ENCODE assay signal across 8 mouse cellular contexts in the genomic region with DNA sequence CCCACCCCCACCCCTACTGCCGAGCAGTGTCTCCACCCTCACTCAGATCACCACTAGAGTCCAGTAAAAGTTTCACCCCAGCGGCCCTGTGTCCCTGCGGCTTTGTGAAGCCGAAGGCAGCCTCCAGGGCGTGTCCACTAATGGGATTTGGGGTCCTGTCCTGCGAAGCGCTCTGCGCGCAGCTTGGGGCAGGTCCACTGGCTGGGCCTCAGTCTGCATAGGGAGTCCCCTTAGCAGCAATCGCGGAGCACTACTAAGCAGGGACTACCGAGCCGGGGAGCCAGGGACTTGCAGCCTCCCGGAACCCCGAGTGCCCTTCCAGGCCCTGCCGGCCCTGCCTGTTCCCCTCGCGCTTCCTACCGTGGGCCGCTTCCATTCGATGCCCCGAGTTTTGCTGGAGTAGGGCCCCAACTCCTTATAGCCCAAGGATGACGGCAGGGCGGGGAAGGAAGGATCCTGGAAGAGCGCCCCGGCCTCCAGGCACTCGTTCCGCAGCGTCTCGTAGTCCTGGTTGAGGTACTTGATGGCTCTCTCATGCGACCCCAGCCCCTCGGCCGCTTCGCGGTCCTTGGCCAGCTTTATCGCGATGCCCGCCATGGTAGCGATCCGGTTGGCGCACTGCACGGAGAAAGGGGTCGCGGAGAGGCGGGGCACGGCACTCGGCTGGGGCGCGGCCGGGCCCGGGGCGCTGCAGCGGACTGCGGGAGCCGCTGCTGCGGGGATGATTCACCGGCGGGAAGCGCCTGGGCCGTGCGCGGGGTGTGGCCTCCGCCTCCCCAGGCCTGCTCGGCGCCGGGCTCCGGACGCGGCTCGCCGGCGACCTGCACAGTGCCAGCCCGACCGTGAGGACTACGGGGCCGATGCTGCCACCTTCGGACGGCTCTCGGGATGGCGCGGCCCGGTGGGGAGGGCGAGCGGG. TPM values are rescaled to one million over a fixed set of nuclear protein-coding genes. Genes with fewer than 3 reads are reported as not detected.
DNase-seq lines count a peak whose midpoint lies in the region; ATAC-seq lines count a peak whose summit lies in the region.

A gene (minus strand): TSS at position 851 of the 919 bp plus-strand sequence.

- under 1% methylated on average over 84 of the region's 84 CpGs for WGBS in intestine, embryonic 15.5 days

- no peaks in the 10 kb centered on the region for H3K9me3 ChIP-seq in intestine, embryonic 15.5 days

- intact Hi-C loops in left cerebral cortex, postnatal 25 days (cut with DNase I), result loop anchor here (2.0 kb wide), 1 partner anchor 26 kb away; no protein-coding TSS in a partner anchor

- H3K4me2 ChIP-seq in intestine, embryonic 15.5 days (replicated peaks), result peak within 1 kb of the TSS; percentile 86

- peaks cover under 1% of the 10 kb centered on the region; the same call in 1 of the 2 replicates for H3K36me3 ChIP-seq in intestine, embryonic 15.5 days

- peaks cover 32% of the 10 kb centered on the region for H3K4me1 ChIP-seq in intestine, embryonic 15.5 days (replicated peaks)

- DNase-seq in adipocyte (ENCODE audit: low spot score), result peak; percentile 73
- DNase-seq in embryo, embryonic 11 days, result peak; percentile 89
- DNase-seq in gastrocnemius, postnatal 4 days (ENCODE audit: low spot score in 2 of 2), result peak; percentile 75 to 87
- peak; percentile 71 to 76 for DNase-seq in left cerebral cortex, postnatal 25 days (ENCODE audit: low spot score in 2 of 2)
- peak; percentile 81 for DNase-seq in right cerebral cortex, postnatal 14 days
- peak; percentile 86 for DNase-seq in urinary bladder, postnatal 14 days (ENCODE audit: low spot score)

- peak within 1 kb of the TSS; percentile 82 for H3K4me3 ChIP-seq in intestine, embryonic 15.5 days (replicated peaks)

- no peaks in the 10 kb centered on the region for H3K27me3 ChIP-seq in intestine, embryonic 15.5 days (replicated peaks)

- peak within 1 kb of the TSS; percentile 91 for H3K27ac ChIP-seq in intestine, embryonic 15.5 days

- peak; percentile 95 for ATAC-seq in intestine, embryonic 15.5 days
- ATAC-seq in megakaryocyte-erythroid progenitor cell, adult 5-6 weeks (replicated peaks; ENCODE audit: low FRiP score, low TSS enrichment, poor library complexity, severe bottlenecking), result peak; percentile 72

- peak within 1 kb of the TSS; percentile 95 for H3K9ac ChIP-seq in intestine, embryonic 15.5 days

RNA-seq across cellular contexts. Expression of the gene that starts here (rescaled TPM):
- total RNA-seq in gastrocnemius, postnatal 4 days (2021), result 100 to 1,000 TPM; 103 to 106 TPM
- 85.5 and 95.1 TPM in 2 replicates for polyA plus RNA-seq in intestine, embryonic 15.5 days (2015; fragmentation: Nextera tagmentation; extraction: Ambion mirVana)
- 10 to 100 TPM; 52.9 to 61.4 TPM for total RNA-seq in left cerebral cortex, postnatal 25 days (2021)
- total RNA-seq in megakaryocyte-erythroid progenitor cell, adult 5-6 weeks (2014; fragmentation: Nextera tagmentation), result 2.4 and 6.1 TPM in 2 replicates
- total RNA-seq in megakaryocyte-erythroid progenitor cell, adult 5-6 weeks (2017), result 7.2 and 16.2 TPM in 2 replicates

Comparison
In these comparisons a context has a peak if more than half of its experiments do, and no peak if none do; other contexts are left out.
1. Peak in every context shown above with its lines: DNase-seq, ATAC-seq, H3K4me3 ChIP-seq and H3K27ac ChIP-seq.